Mouse (Mus musculus): ENCODE results near the gene Sos1.

DNA sequence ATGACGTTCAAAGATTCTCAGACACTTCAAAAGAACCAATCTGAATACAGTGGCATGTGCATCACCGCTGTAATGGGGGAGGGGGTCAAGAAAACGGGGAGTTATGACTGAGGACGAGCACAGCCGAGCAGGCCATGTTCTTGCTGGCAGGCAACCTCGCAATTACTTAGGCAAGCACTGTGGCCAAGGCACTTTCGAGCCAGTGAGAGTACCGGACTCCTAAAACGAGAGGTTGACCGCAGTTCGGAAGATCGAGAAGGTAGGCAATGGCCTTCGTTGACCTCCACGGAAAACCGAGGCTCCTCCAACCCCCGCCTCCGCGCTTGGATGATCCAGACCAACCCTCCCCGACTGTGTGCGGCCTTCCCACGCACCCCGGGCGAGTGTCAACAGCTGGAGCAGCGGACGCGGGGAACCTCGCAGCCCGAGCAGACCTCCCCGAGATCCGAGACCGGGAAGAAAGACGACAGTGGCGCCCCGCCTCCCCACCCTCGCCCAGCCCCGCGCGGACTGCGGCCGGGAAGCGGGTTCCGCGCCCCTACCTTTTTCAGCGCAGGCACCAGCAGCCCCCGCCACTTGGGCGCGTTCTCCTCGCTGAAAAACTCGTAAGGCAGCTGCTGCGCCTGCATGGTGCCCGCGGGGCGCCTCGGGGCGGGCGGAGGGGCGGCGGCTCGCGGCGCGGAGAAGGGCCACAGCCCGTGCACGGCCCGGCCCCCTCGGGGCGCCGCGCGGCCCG is 790 bp downstream of the Sos1 start:
- TF ChIP-seq POLR2A (IDR thresholded peaks at IDR 0.05; ENCODE audit: extremely low read depth, insufficient read depth, low read length) (peak; percentile 50; the same call in 1 of the 2 replicates), CTCF (IDR thresholded peaks at IDR 0.05; ENCODE audit: extremely low read depth, insufficient read depth, low read length) (no peak)
